Mouse (Mus musculus): ENCODE results near the gene Fbxo9. TPM values are rescaled to one million over a fixed set of nuclear protein-coding genes. Genes with fewer than 3 reads are reported as not detected.

Gene Fbxo9
- polyA plus RNA-seq, 1 experiment, result 93.3 TPM

DNA sequence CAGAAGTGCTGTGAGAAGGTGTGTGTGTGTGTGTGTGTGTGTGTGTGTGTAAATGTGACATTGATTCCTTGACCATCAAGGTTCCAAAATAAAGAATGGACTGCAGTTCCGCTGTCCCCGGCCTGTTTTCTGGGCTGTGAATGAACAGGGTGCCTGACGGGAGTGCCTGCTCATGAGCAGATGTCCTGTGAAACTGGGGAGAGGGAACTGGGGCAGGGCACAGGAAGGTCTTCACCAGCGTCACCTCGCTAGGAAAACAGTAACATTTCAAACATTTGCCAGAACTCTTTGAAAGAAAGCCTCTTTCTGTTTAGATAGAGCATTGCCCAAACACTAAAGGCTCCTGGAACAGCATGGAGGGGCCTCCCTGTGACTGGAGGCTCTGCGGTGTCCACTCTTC is 13.1 kb upstream of the Fbxo9 start:
- Histone ChIP-seq H3K27ac (ENCODE audit: insufficient read depth, low read depth, low read length) (peak overlapping the region; percentile 51), H3K4me3 (ENCODE audit: insufficient read depth, low read depth, low read length) (no peak overlapping the region), H3K4me1 (ENCODE audit: control insufficient read depth, insufficient read depth, low read length) (peaks cover 10% of the 10 kb centered on the region), H3K36me3 (ENCODE audit: control insufficient read depth, insufficient read depth, low read length) (no peaks in the 10 kb centered on the region), H3K27me3 (replicated peaks; ENCODE audit: control insufficient read depth, insufficient read depth, low read length) (no peaks in the 10 kb centered on the region)
- no peak for DNase-seq
- WGBS, result 77% methylated on average over 6 of the region's 6 CpGs
- TF ChIP-seq CTCF (conservative IDR thresholded peaks at IDR 0.05; ENCODE audit: insufficient read depth, insufficient read length, low read depth, low read length), result no peak
- TF ChIP-seq POLR2A (IDR thresholded peaks at IDR 0.05; ENCODE audit: low read depth, low read length), result no peak

DNA sequence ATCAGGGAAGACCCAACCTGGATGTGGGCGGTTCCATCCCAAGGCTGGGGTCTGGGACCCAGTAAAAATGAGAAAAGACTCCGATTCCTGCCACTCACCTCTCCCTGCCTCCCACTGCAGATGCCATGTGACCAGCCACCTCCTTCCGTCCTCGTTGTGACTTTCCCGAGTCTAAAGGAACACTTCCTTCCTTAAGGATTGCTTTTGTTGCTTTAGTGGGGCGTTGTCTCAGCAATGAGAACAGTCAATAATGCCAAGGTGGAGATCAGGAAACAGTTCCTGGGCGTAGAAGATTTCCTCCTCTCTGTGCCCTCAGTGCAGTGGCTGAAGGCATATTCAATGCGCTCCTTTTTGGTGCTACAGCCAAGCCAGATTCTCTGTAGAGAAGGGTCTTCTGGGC is 12.5 kb upstream of the Fbxo9 start:
- whole genome bisulfite sequencing, result 57% methylated on average over 8 of the region's 8 CpGs
- no peaks in the 10 kb centered on the region for H3K36me3 ChIP-seq (ENCODE audit: control insufficient read depth, insufficient read depth, low read length)

GRCm38 (mm10) chr9:78117690-78118089 is 8.8 kb upstream of the Fbxo9 start:
- WGBS, result 84% methylated on average over 2 of the region's 2 CpGs
- no peak overlapping the region for H3K27ac ChIP-seq (ENCODE audit: insufficient read depth, low read depth, low read length)
- no peak overlapping the region for H3K4me3 ChIP-seq (ENCODE audit: insufficient read depth, low read depth, low read length)
- no peaks in the 10 kb centered on the region for H3K27me3 ChIP-seq (replicated peaks; ENCODE audit: control insufficient read depth, insufficient read depth, low read length)
- no peaks in the 10 kb centered on the region for H3K36me3 ChIP-seq (ENCODE audit: control insufficient read depth, insufficient read depth, low read length)
- peaks cover 3% of the 10 kb centered on the region; the same call in 1 of the 2 replicates for H3K4me1 ChIP-seq (ENCODE audit: control insufficient read depth, insufficient read depth, low read length)
- TF ChIP-seq POLR2A (IDR thresholded peaks at IDR 0.05; ENCODE audit: low read depth, low read length) (no peak), CTCF (conservative IDR thresholded peaks at IDR 0.05; ENCODE audit: insufficient read depth, insufficient read length, low read depth, low read length) (no peak)
- DNase-seq, result no peak

More for the DNA sequence above, 12.5 kb upstream of the Fbxo9 start:
- Histone ChIP-seq H3K27me3 (replicated peaks; ENCODE audit: control insufficient read depth, insufficient read depth, low read length) (no peaks in the 10 kb centered on the region), H3K27ac (ENCODE audit: insufficient read depth, low read depth, low read length) (0 out of 2 replicates have a peak overlapping the region, but pooled peaks have one; percentile 51), H3K4me1 (ENCODE audit: control insufficient read depth, insufficient read depth, low read length) (peaks cover 5% of the 10 kb centered on the region), H3K4me3 (ENCODE audit: insufficient read depth, low read depth, low read length) (no peak overlapping the region)
- DNase-seq, result peak; percentile 61
- TF ChIP-seq POLR2A (IDR thresholded peaks at IDR 0.05; ENCODE audit: low read depth, low read length) (no peak), CTCF (conservative IDR thresholded peaks at IDR 0.05; ENCODE audit: insufficient read depth, insufficient read length, low read depth, low read length) (no peak)

DNA sequence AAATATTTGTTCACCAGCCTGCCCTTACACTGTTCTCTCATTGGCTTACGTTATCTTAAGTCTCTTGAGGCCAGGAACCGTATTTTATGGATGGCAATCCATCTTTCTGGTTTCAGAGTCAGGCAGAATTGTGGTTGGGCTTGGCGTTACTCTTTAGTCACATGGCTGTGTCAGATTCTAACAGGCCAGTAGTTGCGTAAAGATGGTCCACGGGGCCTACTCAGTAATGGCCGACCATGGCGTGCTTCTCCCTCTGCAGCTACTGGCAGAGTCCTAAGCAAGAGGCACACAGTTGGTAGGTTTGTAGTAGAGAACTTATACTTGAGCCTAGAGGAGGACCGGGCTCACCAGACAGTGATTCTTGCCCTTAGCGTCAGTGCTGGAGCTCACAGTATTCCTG is 6.9 kb upstream of the Fbxo9 start:
- TF ChIP-seq CTCF (conservative IDR thresholded peaks at IDR 0.05; ENCODE audit: insufficient read depth, insufficient read length, low read depth, low read length) (no peak), POLR2A (IDR thresholded peaks at IDR 0.05; ENCODE audit: low read depth, low read length) (no peak)
- peaks cover 3% of the 10 kb centered on the region; the same call in 1 of the 2 replicates for H3K4me1 ChIP-seq (ENCODE audit: control insufficient read depth, insufficient read depth, low read length)
- no peak overlapping the region for H3K4me3 ChIP-seq (ENCODE audit: insufficient read depth, low read depth, low read length)
- WGBS, result 82% methylated on average over 9 of the region's 9 CpGs
- no peaks in the 10 kb centered on the region for H3K27me3 ChIP-seq (replicated peaks; ENCODE audit: control insufficient read depth, insufficient read depth, low read length)
- no peak for DNase-seq
- peak overlapping the region; percentile 49; the same call in 1 of the 2 replicates for H3K27ac ChIP-seq (ENCODE audit: insufficient read depth, low read depth, low read length)
- H3K36me3 ChIP-seq (ENCODE audit: control insufficient read depth, insufficient read depth, low read length), result no peaks in the 10 kb centered on the region

DNA sequence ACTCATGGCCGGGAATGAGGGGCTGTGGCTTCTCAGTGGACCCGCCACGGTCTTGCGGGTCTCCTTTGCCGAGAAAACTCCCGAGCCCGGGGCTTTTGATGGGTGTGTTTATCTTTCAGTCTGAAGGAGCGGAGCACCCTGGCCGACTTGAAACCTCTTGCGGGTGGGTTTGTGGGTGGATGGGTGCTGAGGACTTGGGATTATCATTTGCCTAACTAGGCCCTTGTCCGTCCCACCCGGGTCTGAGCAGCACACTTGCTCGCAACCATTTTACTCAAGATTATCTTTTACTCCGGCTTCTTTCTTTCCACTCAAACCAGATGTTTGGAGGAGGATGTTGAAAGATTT is 4.6 kb upstream of the Fbxo9 start:
- WGBS, result 1% methylated on average over 14 of the region's 14 CpGs
- no peak for TF ChIP-seq CTCF (conservative IDR thresholded peaks at IDR 0.05; ENCODE audit: insufficient read depth, insufficient read length, low read depth, low read length)
- TF ChIP-seq POLR2A (IDR thresholded peaks at IDR 0.05; ENCODE audit: low read depth, low read length), result no peak
- no peak for DNase-seq
- Histone ChIP-seq H3K27me3 (replicated peaks; ENCODE audit: control insufficient read depth, insufficient read depth, low read length) (no peaks in the 10 kb centered on the region), H3K27ac (ENCODE audit: insufficient read depth, low read depth, low read length) (peak overlapping the region; percentile 59), H3K36me3 (ENCODE audit: control insufficient read depth, insufficient read depth, low read length) (no peaks in the 10 kb centered on the region), H3K4me3 (ENCODE audit: insufficient read depth, low read depth, low read length) (peak overlapping the region; percentile 68), H3K4me1 (ENCODE audit: control insufficient read depth, insufficient read depth, low read length) (peaks cover 3% of the 10 kb centered on the region; the same call in 1 of the 2 replicates)

GRCm38 (mm10) chr9:78112770-78113537 is 4.1 kb upstream of the Fbxo9 start:
- H3K36me3 ChIP-seq (ENCODE audit: control insufficient read depth, insufficient read depth, low read length), result no peaks in the 10 kb centered on the region
- peak; percentile 93 for DNase-seq
- H3K27ac ChIP-seq (ENCODE audit: insufficient read depth, low read depth, low read length), result peak overlapping the region; percentile 59
- H3K4me3 ChIP-seq (ENCODE audit: insufficient read depth, low read depth, low read length), result peak overlapping the region; percentile 68
- no peaks in the 10 kb centered on the region for H3K27me3 ChIP-seq (replicated peaks; ENCODE audit: control insufficient read depth, insufficient read depth, low read length)
- under 1% methylated on average over 47 of the region's 47 CpGs for WGBS
- no peak for TF ChIP-seq POLR2A (IDR thresholded peaks at IDR 0.05; ENCODE audit: low read depth, low read length)
- peak; percentile 93 for TF ChIP-seq CTCF (conservative IDR thresholded peaks at IDR 0.05; ENCODE audit: insufficient read depth, insufficient read length, low read depth, low read length)
- H3K4me1 ChIP-seq (ENCODE audit: control insufficient read depth, insufficient read depth, low read length), result peaks cover 3% of the 10 kb centered on the region; the same call in 1 of the 2 replicates

DNA sequence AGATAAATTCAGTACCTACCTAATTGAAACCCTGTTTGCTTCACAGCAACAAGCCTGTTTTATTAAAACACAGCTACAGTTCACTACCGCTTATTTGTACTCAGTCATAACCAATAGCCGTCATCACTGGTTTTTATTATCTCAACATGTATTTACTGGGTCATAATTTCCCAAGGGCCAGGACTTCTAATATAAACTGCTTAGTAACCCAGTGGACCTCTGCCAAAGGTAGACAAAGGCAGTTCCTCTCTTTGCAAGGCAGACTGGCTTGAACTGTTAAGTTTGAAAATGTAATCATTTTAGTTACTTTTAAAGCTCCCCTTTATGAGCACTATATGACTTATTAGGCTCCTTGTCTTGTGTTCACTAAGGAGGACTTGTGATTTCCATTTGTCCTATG is 2.6 kb upstream of the Fbxo9 start:
- Histone ChIP-seq H3K27me3 (replicated peaks; ENCODE audit: control insufficient read depth, insufficient read depth, low read length) (no peaks in the 10 kb centered on the region), H3K36me3 (ENCODE audit: control insufficient read depth, insufficient read depth, low read length) (no peaks in the 10 kb centered on the region), H3K4me3 (ENCODE audit: insufficient read depth, low read depth, low read length) (no peak overlapping the region), H3K27ac (ENCODE audit: insufficient read depth, low read depth, low read length) (no peak overlapping the region), H3K4me1 (ENCODE audit: control insufficient read depth, insufficient read depth, low read length) (peaks cover 10% of the 10 kb centered on the region; the same call in 1 of the 2 replicates)
- no peak for TF ChIP-seq POLR2A (IDR thresholded peaks at IDR 0.05; ENCODE audit: low read depth, low read length)
- no peak for TF ChIP-seq CTCF (conservative IDR thresholded peaks at IDR 0.05; ENCODE audit: insufficient read depth, insufficient read length, low read depth, low read length)
- 89% methylated on average over 2 of the region's 2 CpGs for WGBS
- no peak for DNase-seq
